Mouse (Mus musculus): Measurements from ENCODE around the gene Gm21970.

The Gm21970 gene

DNA sequence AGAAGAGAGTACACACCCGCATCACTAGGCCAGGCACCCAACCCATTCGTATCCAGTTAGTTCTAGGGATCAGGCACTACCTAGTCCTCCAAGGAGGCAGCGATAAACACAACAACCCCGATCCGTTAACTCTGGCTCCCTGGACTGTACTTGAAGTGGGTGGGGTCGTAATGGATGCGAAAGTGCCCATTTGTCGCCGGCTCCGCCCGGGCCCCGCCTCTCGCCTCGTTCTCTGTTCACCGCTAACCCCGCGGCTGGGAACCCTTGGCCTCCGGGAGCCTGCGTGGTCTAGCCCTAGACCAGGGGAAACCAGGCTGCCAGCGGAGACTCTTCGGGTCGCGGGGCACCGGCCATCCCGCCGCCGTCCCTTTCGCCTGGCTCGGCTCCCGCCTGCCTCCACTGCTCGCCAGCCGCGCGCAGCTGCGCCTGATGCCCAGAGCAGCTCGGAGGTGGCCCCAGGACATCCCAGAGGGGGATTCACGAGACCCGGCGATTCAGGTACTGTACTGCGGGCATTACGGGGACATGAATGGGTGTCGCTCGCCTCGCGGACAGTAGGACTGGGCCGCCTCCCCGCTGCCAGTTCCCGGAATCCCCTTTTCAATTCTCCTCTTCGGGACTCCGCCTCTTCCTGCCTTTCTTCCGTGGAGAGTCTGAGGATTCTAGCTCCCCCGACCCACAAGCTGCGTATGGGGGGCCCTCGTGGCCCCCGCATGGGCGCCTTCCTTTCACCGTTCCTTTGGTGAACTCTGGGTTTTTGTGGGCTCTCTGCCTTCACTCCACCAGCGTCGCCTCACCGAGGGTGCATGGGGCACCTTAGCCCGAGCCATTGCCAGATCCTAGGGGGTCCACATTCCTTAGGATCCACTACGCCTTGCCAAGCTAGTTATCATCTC lies 18.7 kb upstream of the Gm21970 start, which contains the start of gene Ifnar2:
Gene Ifnar2 (plus strand): TSS at position 207 of the 896 bp plus-strand sequence.
- peak; percentile 43 to 73 for DNase-seq (ENCODE audit: low spot score in 2 of 2)

GRCm38 (mm10) chr16:91373473-91374252 lies 17.9 kb upstream of the Gm21970 start:
- DNase-seq (ENCODE audit: low spot score in 2 of 2) = no peak

DNA sequence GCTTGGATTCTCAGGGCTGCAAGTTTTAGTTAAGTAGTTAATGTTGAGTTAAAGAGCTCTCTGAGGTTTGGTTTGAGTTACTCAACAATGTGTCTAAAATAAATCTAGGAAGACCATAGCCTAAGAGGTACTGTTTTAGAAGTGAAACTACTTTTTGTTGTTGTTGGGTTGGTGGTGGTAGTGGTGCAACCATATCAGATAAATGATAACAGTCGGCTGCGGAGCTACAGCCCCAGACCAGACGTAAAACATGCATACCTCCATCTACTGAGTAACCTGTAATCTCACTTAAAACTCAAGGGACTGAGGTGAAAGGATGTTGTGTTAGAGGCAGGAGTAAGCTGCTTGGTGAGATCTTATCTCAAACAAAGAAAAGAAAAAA lies 17.3 kb upstream of the Gm21970 start:
- DNase-seq (ENCODE audit: low spot score in 2 of 2) = no peak

GRCm38 (mm10) chr16:91376701-91377100 lies 14.8 kb upstream of the Gm21970 start:
- no peak for DNase-seq (ENCODE audit: low spot score in 2 of 2)

DNA sequence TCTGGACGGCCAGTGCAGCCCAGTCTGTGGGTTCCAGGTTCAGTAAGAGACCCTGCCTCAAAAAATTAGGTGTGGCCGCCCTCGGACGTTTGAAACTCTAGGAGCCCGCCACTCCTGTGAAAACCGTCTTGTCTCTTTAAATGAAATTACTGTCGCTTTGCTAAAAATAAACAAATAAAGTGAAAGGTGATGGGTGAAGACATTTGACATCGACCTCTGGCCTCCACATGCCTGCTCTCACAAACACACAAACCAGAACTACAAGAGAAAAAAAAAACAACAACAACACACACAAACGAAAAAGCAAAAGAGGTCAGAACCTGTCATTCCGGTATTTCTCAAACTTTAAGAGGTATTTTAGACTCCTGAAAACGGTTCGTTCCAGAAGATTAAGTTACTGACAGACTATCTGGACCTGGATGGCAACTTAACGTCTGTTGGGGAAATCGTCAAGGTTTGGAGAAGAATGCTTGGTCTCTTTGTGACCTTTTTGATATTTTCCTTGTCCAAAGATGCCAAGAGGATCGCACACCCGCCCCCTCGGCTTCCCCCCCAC lies 13.0 kb upstream of the Gm21970 start:
- no peak for DNase-seq (ENCODE audit: low spot score in 2 of 2)

- DNase-seq (ENCODE audit: low spot score in 2 of 2) = no peak
Measured at GRCm38 (mm10) chr16:91378991-91379390, 12.5 kb upstream of the Gm21970 start.

DNA sequence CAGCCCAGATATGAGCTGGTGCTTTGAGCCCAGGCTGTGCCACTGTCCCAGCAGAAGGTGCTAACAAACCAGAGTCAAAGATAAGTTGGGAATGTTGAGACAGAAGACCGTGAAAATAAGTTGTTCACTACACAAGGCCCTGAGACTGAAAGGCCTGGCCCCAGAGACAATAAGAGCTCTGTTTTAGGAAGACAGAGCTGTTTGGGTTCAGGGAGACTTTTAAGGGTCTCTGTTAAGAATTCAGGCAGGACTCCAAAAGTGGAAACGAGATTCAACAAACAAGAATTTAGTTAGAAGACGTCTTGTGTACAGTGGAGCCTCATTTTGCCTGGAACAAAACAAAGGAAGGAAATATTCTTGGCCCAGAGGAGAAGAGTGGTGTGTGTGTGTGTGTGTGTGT lies 12.1 kb upstream of the Gm21970 start:
- no peak for DNase-seq (ENCODE audit: low spot score in 2 of 2)

DNA sequence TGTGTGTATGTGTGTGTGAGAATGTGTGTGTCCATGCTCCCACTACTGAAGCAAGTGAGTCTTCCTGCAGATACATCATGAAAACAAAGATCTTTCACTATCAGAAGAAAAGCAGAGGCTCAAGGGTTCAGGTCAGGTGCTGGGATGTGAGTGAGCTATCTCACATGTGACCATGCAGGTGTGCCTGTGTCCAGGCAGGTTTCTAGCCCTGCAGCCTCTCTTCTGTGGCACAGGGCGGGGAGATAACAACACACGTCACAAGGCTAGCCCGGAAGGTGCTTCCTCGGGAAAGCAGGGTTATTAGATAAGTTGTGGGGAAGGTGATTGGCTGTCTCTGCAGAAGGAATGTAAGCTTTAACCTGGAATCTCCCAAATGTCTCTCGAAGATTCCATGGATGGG lies 11.4 kb upstream of the Gm21970 start:
- DNase-seq (ENCODE audit: low spot score in 2 of 2) = no peak

DNA sequence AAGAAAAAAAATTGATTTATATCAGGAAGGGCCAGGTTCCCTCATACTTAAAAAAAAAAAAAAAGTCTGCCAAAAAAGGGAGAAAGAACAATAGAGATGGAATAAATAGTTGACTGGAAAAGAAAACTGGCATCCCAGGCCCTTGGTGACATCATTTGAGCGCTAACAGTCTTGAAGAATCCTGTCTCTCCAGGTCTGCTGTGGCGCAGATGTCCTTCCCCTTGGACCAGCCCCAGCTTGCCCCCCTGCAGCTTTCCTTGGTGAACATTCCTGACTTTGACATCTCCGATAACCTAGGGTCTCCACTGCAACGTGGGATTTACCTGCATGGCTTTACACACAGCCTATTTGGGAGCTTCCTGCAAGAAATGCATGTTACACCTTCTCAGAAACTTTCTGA lies 9.9 kb upstream of the Gm21970 start:
- no peak for DNase-seq (ENCODE audit: low spot score in 2 of 2)

GRCm38 (mm10) chr16:91382261-91382790 lies 9.2 kb upstream of the Gm21970 start:
- no peak for DNase-seq (ENCODE audit: low spot score in 2 of 2)

DNA sequence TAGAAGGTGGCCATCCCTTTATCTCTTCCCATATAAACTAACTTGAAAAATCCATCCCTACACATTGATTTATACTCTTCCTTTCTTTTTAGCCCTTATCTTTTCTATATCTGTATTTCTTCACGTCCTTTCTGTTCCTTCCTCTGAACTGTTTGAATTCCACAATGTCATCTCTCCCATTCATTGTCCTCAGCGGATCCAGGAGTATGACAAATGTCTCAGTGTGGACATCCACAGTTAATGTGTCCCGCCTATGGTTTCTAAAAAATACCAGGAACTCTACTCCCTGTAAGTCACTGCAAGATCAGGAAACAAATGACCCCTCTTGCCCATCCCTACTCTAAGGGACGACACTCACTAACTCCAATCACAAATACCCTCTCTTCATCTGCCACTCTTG lies 7.3 kb upstream of the Gm21970 start:
- DNase-seq (ENCODE audit: low spot score in 2 of 2) = no peak

- no peak for DNase-seq (ENCODE audit: low spot score in 2 of 2)
Measured at GRCm38 (mm10) chr16:91385621-91386020, 5.9 kb upstream of the Gm21970 start.

GRCm38 (mm10) chr16:91386419-91387120 lies 5.0 kb upstream of the Gm21970 start:
- DNase-seq (ENCODE audit: low spot score in 2 of 2) = no peak

DNA sequence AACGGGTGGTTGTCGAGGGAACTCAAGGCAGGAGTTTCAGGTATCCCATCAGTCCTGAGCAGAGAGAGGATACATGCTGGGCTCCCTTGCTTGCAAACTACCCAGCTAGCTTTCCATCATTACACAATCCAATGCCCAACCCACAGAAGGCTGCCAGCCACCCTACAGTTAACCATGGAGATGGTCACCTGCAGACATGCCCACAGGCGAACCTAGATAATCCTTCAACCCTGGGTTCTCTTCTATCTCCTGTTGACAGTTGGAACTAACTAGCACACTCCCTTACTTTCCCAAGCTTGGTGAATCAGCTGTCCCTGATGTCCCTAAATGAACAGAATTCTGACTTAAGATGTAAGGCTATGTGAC lies 4.4 kb upstream of the Gm21970 start:
- DNase-seq (ENCODE audit: low spot score in 2 of 2) = no peak

- DNase-seq (ENCODE audit: low spot score in 2 of 2) = no peak
Measured at GRCm38 (mm10) chr16:91390100-91390499, 1.4 kb upstream of the Gm21970 start.

GRCm38 (mm10) chr16:91394826-91395410 lies 3.4 kb downstream of the Gm21970 start:
- no peak for DNase-seq (ENCODE audit: low spot score in 2 of 2)

GRCm38 (mm10) chr16:91395633-91396392 lies 4.3 kb downstream of the Gm21970 start:
- DNase-seq (ENCODE audit: low spot score in 2 of 2) = no peak

DNA sequence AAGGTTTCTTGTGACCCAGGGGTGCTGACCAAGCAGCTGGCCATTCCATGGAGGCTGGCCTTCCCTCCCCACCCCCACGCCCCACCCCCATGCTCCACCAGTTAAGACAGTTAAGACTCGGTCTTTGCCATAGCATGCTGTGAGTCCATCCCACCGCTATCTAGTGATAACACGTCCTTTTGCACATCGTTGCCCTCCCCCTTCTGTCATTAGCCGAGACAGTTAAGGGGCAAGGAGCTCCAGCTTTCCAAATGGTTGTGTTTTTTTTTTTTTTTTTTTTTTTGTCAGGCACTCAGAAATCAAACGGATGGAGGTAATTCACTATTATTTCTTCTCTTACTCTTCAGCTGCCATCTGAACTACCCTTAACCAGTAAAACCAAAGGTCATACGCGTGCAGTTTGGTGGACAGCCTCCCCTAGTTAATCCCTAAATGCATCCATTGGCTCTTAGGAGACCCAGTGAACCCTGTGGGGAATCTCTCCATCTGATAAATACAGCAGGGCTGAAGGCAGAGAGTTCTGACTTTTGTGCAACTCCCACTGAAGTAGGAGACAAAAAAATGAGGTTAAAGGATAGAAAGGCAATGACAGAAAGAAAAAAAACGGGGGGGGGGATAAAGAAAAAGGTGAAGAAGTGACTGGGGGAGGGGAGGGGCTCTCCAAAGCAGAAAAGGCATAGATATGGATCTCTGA lies 5.5 kb downstream of the Gm21970 start:
- DNase-seq (ENCODE audit: low spot score in 2 of 2) = no peak

- DNase-seq (ENCODE audit: low spot score in 2 of 2) = no peak
Measured at GRCm38 (mm10) chr16:91398030-91398429, 6.5 kb downstream of the Gm21970 start.

DNA sequence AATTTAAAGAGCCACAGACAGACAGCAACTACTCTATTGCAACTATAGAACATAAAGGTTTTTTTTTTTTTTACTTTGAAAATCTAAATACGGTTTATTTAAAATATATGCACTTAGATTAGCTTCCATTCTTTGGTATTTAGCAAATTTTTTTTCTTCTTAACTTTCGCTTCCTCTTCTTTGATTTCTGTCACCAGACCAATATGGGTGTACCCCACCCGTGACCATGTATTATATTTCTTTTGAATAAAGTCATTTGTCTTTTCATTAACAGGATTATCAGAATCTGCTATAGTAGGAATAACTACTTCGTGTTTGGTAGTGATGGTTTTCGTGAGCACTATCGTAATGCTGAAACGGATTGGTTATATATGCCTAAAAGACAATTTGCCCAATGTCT lies 7.4 kb downstream of the Gm21970 start:
- DNase-seq (ENCODE audit: low spot score in 2 of 2) = no peak

Data from cerebellum, postnatal 4 days (tissue).